Mouse (Mus musculus): Measurements from ENCODE around the gene Pde4a. TPM values are rescaled to one million over a fixed set of nuclear protein-coding genes. Genes with fewer than 3 reads are reported as not detected.

The Pde4a gene
- total RNA-seq, 1 experiment = 3.2 TPM

GRCm38 (mm10) chr9:21208626-21209025 lies 43.1 kb downstream of the Pde4a start:
- peaks cover 4 to 13% of the 10 kb centered on the region in 2 experiments; a peak in 1 of 4 replicates for H3K4me1 ChIP-seq (ENCODE audit: control insufficient read depth in 2 of 2, insufficient read depth in 2 of 2, low read length in 2 of 2, poor library complexity in 1 of 2)
- H3K9me3 ChIP-seq (ENCODE audit: control insufficient read depth, insufficient read depth, low read depth, low read length) = no peaks in the 10 kb centered on the region
- H3K27ac ChIP-seq (ENCODE audit: insufficient read depth, low read depth, low read length, poor library complexity, severe bottlenecking) = 0 out of 2 replicates have a peak overlapping the region, but pooled peaks have one; percentile 48
- peaks cover 3% of the 10 kb centered on the region; the same call in 1 of the 2 replicates for H3K36me3 ChIP-seq (ENCODE audit: control insufficient read depth, insufficient read depth, low read length, poor library complexity, severe bottlenecking)
- in situ Hi-C loops (cut with MboI; ENCODE audit: low sequenced_read_pairs in 2 of 2, unreplicated experiment in 2 of 2) = no loop called here
- H3K9ac ChIP-seq (ENCODE audit: insufficient read depth, low read depth, low read length, poor library complexity, severe bottlenecking) = 0 out of 2 replicates have a peak overlapping the region, but pooled peaks have one; percentile 5
- DNase-seq (ENCODE audit: low read depth, low spot score) = no peak
- no peak overlapping the region for H3K4me3 ChIP-seq (ENCODE audit: insufficient read depth in 1 of 2, low read depth in 1 of 2, low read length in 2 of 2, poor library complexity in 1 of 2, severe bottlenecking in 1 of 2)
- TF ChIP-seq ZNF384 (IDR thresholded peaks at IDR 0.05; ENCODE audit: low read depth, low read length) (peak; percentile 91), HCFC1 (IDR thresholded peaks at IDR 0.05; ENCODE audit: borderline replicate concordance, insufficient read depth, low read length) (no peak)

- in situ Hi-C loops (cut with MboI; ENCODE audit: low sequenced_read_pairs in 2 of 2, unreplicated experiment in 2 of 2) = no loop called here
- no peak overlapping the region for H3K27ac ChIP-seq (ENCODE audit: insufficient read depth, low read depth, low read length, poor library complexity, severe bottlenecking)
Measured at GRCm38 (mm10) chr9:21210821-21211220, 45.3 kb downstream of the Pde4a start.

GRCm38 (mm10) chr9:21211624-21212023 lies 46.1 kb downstream of the Pde4a start:
- Histone ChIP-seq H3K36me3 (ENCODE audit: control insufficient read depth, insufficient read depth, low read length, poor library complexity, severe bottlenecking) (no peaks in the 10 kb centered on the region; the same call in 1 of the 2 replicates), H3K9me3 (ENCODE audit: control insufficient read depth, insufficient read depth, low read depth, low read length) (no peaks in the 10 kb centered on the region), H3K9ac (ENCODE audit: insufficient read depth, low read depth, low read length, poor library complexity, severe bottlenecking) (no peak overlapping the region), H3K27ac (ENCODE audit: insufficient read depth, low read depth, low read length, poor library complexity, severe bottlenecking) (no peak overlapping the region), H3K4me3 (ENCODE audit: insufficient read depth in 1 of 2, low read depth in 1 of 2, low read length in 2 of 2, poor library complexity in 1 of 2, severe bottlenecking in 1 of 2) (no peak overlapping the region), H3K4me1 (ENCODE audit: control insufficient read depth in 2 of 2, insufficient read depth in 2 of 2, low read length in 2 of 2, poor library complexity in 1 of 2) (peaks cover 0 to 13% of the 10 kb centered on the region in 2 experiments; a peak in 1 of 4 replicates)
- no peak for DNase-seq (ENCODE audit: low read depth, low spot score)
- TF ChIP-seq MAFK (IDR thresholded peaks at IDR 0.05; ENCODE audit: insufficient read depth, low read depth, low read length) (no peak), HCFC1 (IDR thresholded peaks at IDR 0.05; ENCODE audit: borderline replicate concordance, insufficient read depth, low read length) (no peak), ZNF384 (IDR thresholded peaks at IDR 0.05; ENCODE audit: low read depth, low read length) (no peak), CHD2 (IDR thresholded peaks at IDR 0.05; ENCODE audit: low read depth, low read length) (no peak), ZC3H11A (IDR thresholded peaks at IDR 0.05; ENCODE audit: borderline replicate concordance, low read depth, low read length) (no peak)
- in situ Hi-C loops (cut with MboI; ENCODE audit: low sequenced_read_pairs in 2 of 2, unreplicated experiment in 2 of 2) = no loop called here

More at GRCm38 (mm10) chr9:21210821-21211220, 45.3 kb downstream of the Pde4a start:
- Histone ChIP-seq H3K9ac (ENCODE audit: insufficient read depth, low read depth, low read length, poor library complexity, severe bottlenecking) (peak overlapping the region; percentile 68), H3K9me3 (ENCODE audit: control insufficient read depth, insufficient read depth, low read depth, low read length) (no peaks in the 10 kb centered on the region), H3K4me1 (ENCODE audit: control insufficient read depth in 2 of 2, insufficient read depth in 2 of 2, low read length in 2 of 2, poor library complexity in 1 of 2) (peaks cover 0 to 8% of the 10 kb centered on the region in 2 experiments; a peak in 1 of 4 replicates), H3K36me3 (ENCODE audit: control insufficient read depth, insufficient read depth, low read length, poor library complexity, severe bottlenecking) (peaks cover 3% of the 10 kb centered on the region; the same call in 1 of the 2 replicates), H3K4me3 (ENCODE audit: insufficient read depth in 1 of 2, low read depth in 1 of 2, low read length in 2 of 2, poor library complexity in 1 of 2, severe bottlenecking in 1 of 2) (peak overlapping the region in 1 of 2 experiments; percentile 44; a peak in 1 of 4 replicates)
- no peak for DNase-seq (ENCODE audit: low read depth, low spot score)
- TF ChIP-seq ZNF384 (IDR thresholded peaks at IDR 0.05; ENCODE audit: low read depth, low read length) = no peak
- no peak for TF ChIP-seq HCFC1 (IDR thresholded peaks at IDR 0.05; ENCODE audit: borderline replicate concordance, insufficient read depth, low read length)
- TF ChIP-seq ZC3H11A (IDR thresholded peaks at IDR 0.05; ENCODE audit: borderline replicate concordance, low read depth, low read length) = no peak
- TF ChIP-seq CHD2 (IDR thresholded peaks at IDR 0.05; ENCODE audit: low read depth, low read length) = no peak
- TF ChIP-seq MAFK (IDR thresholded peaks at IDR 0.05; ENCODE audit: insufficient read depth, low read depth, low read length) = no peak

- DNase-seq (ENCODE audit: low read depth, low spot score) = no peak
- no peak overlapping the region for H3K4me3 ChIP-seq (ENCODE audit: insufficient read depth in 1 of 2, low read depth in 1 of 2, low read length in 2 of 2, poor library complexity in 1 of 2, severe bottlenecking in 1 of 2)
- H3K27ac ChIP-seq (ENCODE audit: insufficient read depth, low read depth, low read length, poor library complexity, severe bottlenecking) = no peak overlapping the region
- TF ChIP-seq MAFK (IDR thresholded peaks at IDR 0.05; ENCODE audit: insufficient read depth, low read depth, low read length) = no peak
- TF ChIP-seq ZNF384 (IDR thresholded peaks at IDR 0.05; ENCODE audit: low read depth, low read length) = no peak
- TF ChIP-seq CHD2 (IDR thresholded peaks at IDR 0.05; ENCODE audit: low read depth, low read length) = no peak
- no peak for TF ChIP-seq HCFC1 (IDR thresholded peaks at IDR 0.05; ENCODE audit: borderline replicate concordance, insufficient read depth, low read length)
- TF ChIP-seq ZC3H11A (IDR thresholded peaks at IDR 0.05; ENCODE audit: borderline replicate concordance, low read depth, low read length) = no peak
- no peaks in the 10 kb centered on the region for H3K9me3 ChIP-seq (ENCODE audit: control insufficient read depth, insufficient read depth, low read depth, low read length)
- in situ Hi-C loops (cut with MboI; ENCODE audit: low sequenced_read_pairs in 2 of 2, unreplicated experiment in 2 of 2) = no loop called here
- H3K36me3 ChIP-seq (ENCODE audit: control insufficient read depth, insufficient read depth, low read length, poor library complexity, severe bottlenecking) = no peaks in the 10 kb centered on the region; the same call in 1 of the 2 replicates
- H3K4me1 ChIP-seq (ENCODE audit: control insufficient read depth in 2 of 2, insufficient read depth in 2 of 2, low read length in 2 of 2, poor library complexity in 1 of 2) = peaks cover 0 to 11% of the 10 kb centered on the region in 2 experiments; a peak in 1 of 4 replicates
- no peak overlapping the region for H3K9ac ChIP-seq (ENCODE audit: insufficient read depth, low read depth, low read length, poor library complexity, severe bottlenecking)
Measured at GRCm38 (mm10) chr9:21213617-21214190, 48.2 kb downstream of the Pde4a start.

Data from ES-E14 (cell line).